Mouse (Mus musculus) olfactory bulb, adult 2 months (tissue): ENCODE measurements around the gene Pcsk1. TPM values are rescaled to one million over a fixed set of nuclear protein-coding genes. Genes with fewer than 3 reads are reported as not detected.

ENCODE experiments used
- H3K27ac ChIP-seq: fragments of 200-500 bp; 2 replicates; pipeline ENCODE4 v1.5.1; 2012; ENCODE audit warnings: low read depth, low read length; ENCODE audit not compliant: insufficient read depth
- H3K4me1 ChIP-seq: fragments of 200-500 bp; 2 replicates; pipeline ENCODE4 v1.6.1; 2012; ENCODE audit warnings: low read length; ENCODE audit not compliant: control insufficient read depth, insufficient read depth
- H3K4me3 ChIP-seq: fragments of 200-500 bp; 2 replicates; pipeline ENCODE4 v1.5.1; 2012; ENCODE audit warnings: mild to moderate bottlenecking, low read depth, low read length, moderate library complexity; ENCODE audit not compliant: insufficient read depth
- CTCF ChIP-seq: fragments of 200-500 bp; IDR thresholded peaks from 2 replicates; pipeline ENCODE4 v1.5.1; 2012; ENCODE audit warnings: low read depth, mild to moderate bottlenecking, low read length, moderate library complexity; ENCODE audit not compliant: insufficient read depth
- POLR2A ChIP-seq: fragments of 200-500 bp; IDR thresholded peaks from 2 replicates; pipeline ENCODE4 v1.6.1; 2012; ENCODE audit warnings: mild to moderate bottlenecking, low read depth, low read length, moderate library complexity; ENCODE audit not compliant: insufficient read depth
- WGBS: fragments of 180-500 bp; shearing (Covaris S2); methylation state at CpG from one replicate; pipeline ENCODE4 v1.1.7; 2018; 5-methylcytosine and 5-hydroxymethylcytosine counted together
- polyA plus RNA-seq: library from polyadenylated mRNA; stranded (reverse); fragments of >200 nt; gene quantifications from 2 replicates; pipeline ENCODE4 v1.2.4, GENCODE M21; 2012; ENCODE audit warnings: low replicate concordance; ENCODE audit not compliant: missing spikeins, insufficient read depth, insufficient read length

The Pcsk1 gene
- polyA plus RNA-seq: not detected in 2 replicates

- peak within 1 kb of the TSS; percentile 84 for H3K27ac ChIP-seq
- H3K4me3 ChIP-seq: peak within 1 kb of the TSS; percentile 60
- TF ChIP-seq CTCF: no peak
- TF ChIP-seq POLR2A: no peak; the same call in 1 of the 2 replicates
- no peaks in the 10 kb centered on the region for H3K4me1 ChIP-seq
- 2% methylated on average over 28 of the region's 28 CpGs for WGBS
These were observed at the start of gene Pcsk1 for GRCm38 (mm10) chr13:75089721-75090410. TSS of gene Pcsk1 (plus strand) at chr13:75089826.

- Histone ChIP-seq H3K27ac (no peak overlapping the region), H3K4me3 (no peak overlapping the region), H3K4me1 (no peaks in the 10 kb centered on the region)
- TF ChIP-seq POLR2A (no peak), CTCF (no peak)
These were observed 30.8 kb upstream of the Pcsk1 start for GRCm38 (mm10) chr13:75058818-75059217.

DNA sequence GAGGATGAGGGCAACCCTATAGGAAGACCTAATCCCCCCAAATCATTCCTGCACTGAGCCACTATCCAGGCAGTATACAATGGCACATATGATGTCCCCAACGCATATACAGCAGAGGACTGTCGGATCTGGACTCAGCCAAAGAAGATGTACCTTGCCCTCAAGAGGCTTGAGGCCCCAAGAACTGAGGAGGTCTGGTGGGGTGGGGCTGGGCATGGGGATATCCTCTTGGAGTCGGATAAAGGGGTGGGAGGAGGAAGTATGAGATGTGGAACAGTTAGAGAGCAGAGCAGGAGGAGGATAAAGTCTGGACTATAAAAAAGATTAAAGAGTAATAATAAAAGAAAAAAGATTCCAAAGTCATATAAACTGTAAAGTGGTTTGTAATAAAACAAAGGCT is 25.7 kb upstream of the Pcsk1 start:
- WGBS: 84% methylated on average over 3 of the region's 3 CpGs
- no peak overlapping the region for H3K27ac ChIP-seq
- TF ChIP-seq CTCF: no peak
- no peak for TF ChIP-seq POLR2A
- no peaks in the 10 kb centered on the region for H3K4me1 ChIP-seq
- no peak overlapping the region for H3K4me3 ChIP-seq

DNA sequence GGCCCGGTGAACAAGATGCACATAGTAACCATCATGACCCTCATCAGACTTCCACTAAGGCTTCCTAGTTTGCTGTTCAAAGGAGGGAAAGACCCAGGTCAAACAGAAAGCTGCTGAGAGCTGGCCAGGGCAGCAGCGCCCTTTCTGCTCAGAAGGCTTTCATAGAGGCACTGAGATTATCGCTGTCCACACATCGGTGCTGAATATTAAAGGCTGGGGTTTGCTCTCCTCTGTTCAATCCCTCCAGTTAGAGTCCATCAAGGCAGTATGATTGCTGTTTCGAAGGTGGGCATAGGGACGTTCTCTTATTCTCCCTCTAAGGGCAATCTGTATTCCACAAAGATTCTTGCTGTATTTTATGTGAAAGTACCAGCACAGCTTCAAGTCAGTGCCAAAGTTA is 1.0 kb upstream of the Pcsk1 start:
- no peak overlapping the region for H3K4me3 ChIP-seq
- 45% methylated on average over 6 of the region's 6 CpGs for WGBS
- TF ChIP-seq CTCF: no peak
- no peak overlapping the region for H3K27ac ChIP-seq
- no peaks in the 10 kb centered on the region for H3K4me1 ChIP-seq

GRCm38 (mm10) chr13:75090411-75090779 is 769 bp downstream of the Pcsk1 start:
- 0 out of 2 replicates have a peak, but pooled peaks have one; percentile 24 for TF ChIP-seq POLR2A
- no peak for TF ChIP-seq CTCF
- H3K4me1 ChIP-seq: no peaks in the 10 kb centered on the region
- peak overlapping the region; percentile 60 for H3K4me3 ChIP-seq
- peak overlapping the region; percentile 84 for H3K27ac ChIP-seq
- WGBS: 1% methylated on average over 12 of the region's 12 CpGs

GRCm38 (mm10) chr13:75091071-75091470 is 1.4 kb downstream of the Pcsk1 start:
- WGBS: 34% methylated on average over 5 of the region's 5 CpGs
- no peak for TF ChIP-seq CTCF
- TF ChIP-seq POLR2A: no peak
- H3K4me1 ChIP-seq: no peaks in the 10 kb centered on the region
- peak overlapping the region; percentile 15; the same call in 1 of the 2 replicates for H3K27ac ChIP-seq
- H3K4me3 ChIP-seq: peak overlapping the region; percentile 60

DNA sequence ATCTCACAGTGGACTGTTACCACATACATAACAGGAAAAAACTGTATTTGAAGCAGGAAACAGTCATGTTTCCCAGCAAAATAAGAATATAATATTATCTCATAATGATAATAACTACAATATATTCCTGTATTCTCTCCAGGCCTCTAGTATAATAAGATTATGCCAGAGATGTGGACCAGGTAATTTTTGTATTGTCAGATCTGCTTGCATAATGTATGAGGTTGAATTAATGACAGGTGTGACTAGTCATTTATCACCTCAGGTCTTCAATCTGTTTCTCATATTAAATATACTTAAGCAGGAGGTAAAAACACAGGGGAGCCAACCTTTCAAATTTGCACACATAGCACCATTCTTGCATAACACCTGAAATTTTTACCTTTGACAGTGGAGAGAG is 5.9 kb downstream of the Pcsk1 start:
- no peak overlapping the region for H3K27ac ChIP-seq
- no peaks in the 10 kb centered on the region for H3K4me1 ChIP-seq
- H3K4me3 ChIP-seq: no peak overlapping the region
- TF ChIP-seq CTCF: no peak
- TF ChIP-seq POLR2A: no peak

DNA sequence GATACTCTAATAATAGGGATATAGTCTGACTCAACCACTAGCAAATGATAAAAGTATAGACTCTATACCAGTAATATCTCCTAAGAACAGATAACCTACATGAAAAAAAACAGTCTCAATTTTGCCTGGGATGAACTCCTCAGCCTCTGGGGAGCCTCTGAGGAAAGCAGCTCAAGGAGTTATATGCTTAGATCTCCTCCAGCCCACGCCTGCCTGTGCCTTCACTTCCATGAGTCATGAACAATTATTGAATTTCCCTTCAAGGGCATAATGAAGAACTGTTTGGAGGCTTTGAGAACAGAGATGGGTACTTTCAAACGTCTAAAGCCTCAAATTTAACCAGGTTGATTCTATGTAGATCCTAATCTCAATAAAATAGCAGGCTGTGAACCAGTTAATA is 23.5 kb downstream of the Pcsk1 start:
- Histone ChIP-seq H3K4me1 (no peaks in the 10 kb centered on the region), H3K27ac (peak overlapping the region; percentile 75), H3K4me3 (no peak overlapping the region)
- no peak for TF ChIP-seq CTCF
- no peak for TF ChIP-seq POLR2A
- WGBS: 23% methylated on average over 2 of the region's 2 CpGs

GRCm38 (mm10) chr13:75114007-75114424 is 24.4 kb downstream of the Pcsk1 start:
- TF ChIP-seq POLR2A (no peak), CTCF (no peak)
- H3K4me3 ChIP-seq: no peak overlapping the region
- no peaks in the 10 kb centered on the region for H3K4me1 ChIP-seq
- WGBS: 71% methylated on average over 2 of the region's 2 CpGs
- peak overlapping the region; percentile 75; the same call in 1 of the 2 replicates for H3K27ac ChIP-seq
